Mouse (Mus musculus) midbrain, embryonic 14.5 days (tissue): ENCODE measurements around the gene Btbd35f28. TPM values are rescaled to one million over a fixed set of nuclear protein-coding genes. Genes with fewer than 3 reads are reported as not detected.
"Not testable (repeated sequence)": the region's sequence is repeated elsewhere in the genome, so short reads cannot be mapped to it uniquely, and the experiment has no call there.

Experiments used
- ATAC-seq: fragments of 200-750 bp; cut with Nextera tagmentation; 2 replicates; pipeline ENCODE4 v1.8.0; 2017; ENCODE audit warnings: moderate number of reproducible peaks, moderate library complexity; ENCODE audit not compliant: low FRiP score, low TSS enrichment
- DNase-seq: peaks from one replicate; pipeline ENCODE4 v3.0.0-alpha.2; 2015
- H3K27ac ChIP-seq: fragments of 300-500 bp; sonication (generic); replicated peaks from 2 replicates; pipeline ENCODE4 v1.5.1; 2014; ENCODE audit warnings: mild to moderate bottlenecking, low read depth, low read length, moderate library complexity
- H3K27me3 ChIP-seq: fragments of 300-500 bp; sonication (generic); 2 replicates; pipeline ENCODE4 v1.6.1; 2014; ENCODE audit warnings: low read length, control low read depth, mixed read lengths; ENCODE audit not compliant: control insufficient read depth, insufficient read depth
- H3K36me3 ChIP-seq: fragments of 300-500 bp; sonication (generic); 2 replicates; pipeline ENCODE4 v1.6.1; 2014; ENCODE audit warnings: low read length, control low read depth; ENCODE audit not compliant: control insufficient read depth, insufficient read depth
- H3K4me1 ChIP-seq: fragments of 300-500 bp; sonication (generic); 2 replicates; pipeline ENCODE4 v1.6.1; 2014; ENCODE audit warnings: mild to moderate bottlenecking, antibody characterized with exemption, low read length, control low read depth; ENCODE audit not compliant: control insufficient read depth, insufficient read depth
- H3K4me2 ChIP-seq: fragments of 300-500 bp; sonication (generic); 2 replicates; pipeline ENCODE4 v1.6.1; 2014; ENCODE audit warnings: mild to moderate bottlenecking, low read length, moderate library complexity
- H3K4me3 ChIP-seq: fragments of 300-500 bp; sonication (generic); replicated peaks from 2 replicates; pipeline ENCODE4 v1.5.1; 2014; ENCODE audit warnings: low read depth, low read length
- H3K9ac ChIP-seq: fragments of 300-500 bp; sonication (generic); replicated peaks from 2 replicates; pipeline ENCODE4 v1.6.1; 2014; ENCODE audit warnings: mild to moderate bottlenecking, low read length, moderate library complexity
- H3K9me3 ChIP-seq: fragments of 300-500 bp; sonication (generic); 2 replicates; pipeline ENCODE4 v1.6.1; 2016; ENCODE audit warnings: low read length, control low read depth, mixed read lengths; ENCODE audit not compliant: control insufficient read depth
- WGBS: fragments of 180-500 bp; shearing (Covaris S2); extraction: QIAGEN DNeasy Blood & Tissue Kit; methylation state at CpG from one replicate; pipeline ENCODE4 v1.1.7; 2014; 5-methylcytosine and 5-hydroxymethylcytosine counted together
- polyA plus RNA-seq: library from polyadenylated mRNA; unstranded; fragments of >200 nt; fragmentation: Nextera tagmentation; extraction: Ambion mirVana; gene quantifications from 2 replicates; pipeline ENCODE4 v1.2.1, GENCODE M21; 2014

Gene Btbd35f28
- polyA plus RNA-seq = not detected in 2 replicates

GRCm38 (mm10) chrX:4196276-4196675 lies at the start of gene Btbd35f28:
Btbd35f28 (plus strand) TSS chrX:4196576.
- H3K27ac ChIP-seq, H3K27me3 ChIP-seq, H3K4me1 ChIP-seq, H3K9me3 ChIP-seq, ATAC-seq, DNase-seq, H3K36me3 ChIP-seq, H3K9ac ChIP-seq, H3K4me2 ChIP-seq, H3K4me3 ChIP-seq: not testable (repeated sequence)
- whole genome bisulfite sequencing = no CpG with 5 or more reads among the region's 2 CpGs

Other genes starting within 250 kb of the Btbd35f28 start
- not detected in 2 replicates for gene Btbd35f16, start 239.6 kb upstream of the Btbd35f28 start, polyA plus RNA-seq
- gene Btbd35f3, start 158.9 kb upstream of the Btbd35f28 start, polyA plus RNA-seq = not detected in 2 replicates
- gene Btbd35f20, start 94.7 kb downstream of the Btbd35f28 start, polyA plus RNA-seq = not detected in 2 replicates
- gene Btbd35f17, start 174.1 kb downstream of the Btbd35f28 start, polyA plus RNA-seq = not detected in 2 replicates